Mouse (Mus musculus) intestine, embryonic 15.5 days (tissue): Measurements from ENCODE around the gene Tmc6. TPM values are rescaled to one million over a fixed set of nuclear protein-coding genes. Genes with fewer than 3 reads are reported as not detected.

Experiments used
- ATAC-seq: fragments of 200-750 bp; cut with Nextera tagmentation; 2 replicates; pipeline ENCODE4 v1.8.0; 2017; ENCODE audit warnings: moderate TSS enrichment, moderate library complexity
- H3K27ac ChIP-seq: fragments of 300-500 bp; sonication (generic); 2 replicates; pipeline ENCODE4 v1.5.1; 2015; ENCODE audit warnings: mild to moderate bottlenecking, inconsistent platforms
- H3K27me3 ChIP-seq: fragments of 300-500 bp; sonication (generic); replicated peaks from 2 replicates; pipeline ENCODE4 v1.6.1; 2015; ENCODE audit warnings: inconsistent platforms
- H3K36me3 ChIP-seq: fragments of 300-500 bp; sonication (generic); 2 replicates; pipeline ENCODE4 v1.6.1; 2015; ENCODE audit warnings: inconsistent platforms
- H3K4me1 ChIP-seq: fragments of 300-500 bp; sonication (generic); replicated peaks from 2 replicates; pipeline ENCODE4 v1.6.1; 2015; ENCODE audit warnings: inconsistent platforms
- H3K4me2 ChIP-seq: fragments of 300-500 bp; sonication (generic); replicated peaks from 2 replicates; pipeline ENCODE4 v1.6.1; 2015; ENCODE audit warnings: mild to moderate bottlenecking, inconsistent platforms
- H3K4me3 ChIP-seq: fragments of 300-500 bp; sonication (generic); replicated peaks from 2 replicates; pipeline ENCODE4 v1.5.1; 2015; ENCODE audit warnings: inconsistent platforms
- H3K9ac ChIP-seq: fragments of 300-500 bp; sonication (generic); 2 replicates; pipeline ENCODE4 v1.6.1; 2015; ENCODE audit warnings: inconsistent platforms
- H3K9me3 ChIP-seq: fragments of 300-500 bp; sonication (generic); 2 replicates; pipeline ENCODE4 v1.6.1; 2016; ENCODE audit warnings: inconsistent platforms
- WGBS: fragments of 180-500 bp; shearing (Covaris S2); methylation state at CpG from one replicate; pipeline ENCODE4 v1.1.7; 2015; 5-methylcytosine and 5-hydroxymethylcytosine counted together
- polyA plus RNA-seq: library from polyadenylated mRNA; unstranded; fragments of >200 nt; fragmentation: Nextera tagmentation; extraction: Ambion mirVana; gene quantifications from 2 replicates; pipeline ENCODE4 v1.2.1, GENCODE M21; 2015

Tmc6 gene
- polyA plus RNA-seq, 1 experiment from 2014 or later = 28.3 TPM

DNA sequence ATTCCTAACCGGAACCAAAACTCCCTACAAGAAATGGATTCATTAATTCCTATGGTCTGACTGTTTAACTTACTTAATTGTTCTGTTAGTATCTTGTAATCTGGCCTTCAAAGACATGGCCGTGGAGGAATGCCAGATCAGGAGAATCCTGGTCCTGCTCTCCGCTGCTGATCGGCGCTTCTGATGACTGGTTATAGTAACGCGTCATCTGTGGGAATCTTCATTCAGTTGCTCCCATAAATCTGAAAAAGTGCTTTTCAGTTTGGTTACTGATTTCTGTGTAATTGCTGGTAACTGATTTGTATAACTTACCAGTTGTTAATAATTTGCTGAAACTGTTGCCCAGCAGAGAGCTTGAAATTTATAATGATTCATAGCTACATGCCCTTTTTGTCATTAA is 50.5 kb downstream of the Tmc6 start:
- no peak for ATAC-seq
- Histone ChIP-seq H3K36me3 (peaks cover 15% of the 10 kb centered on the region; the same call in 1 of the 2 replicates), H3K4me2 (no peak overlapping the region), H3K4me3 (no peak overlapping the region), H3K9ac (no peak overlapping the region), H3K27me3 (no peaks in the 10 kb centered on the region), H3K4me1 (no peaks in the 10 kb centered on the region), H3K9me3 (no peaks in the 10 kb centered on the region), H3K27ac (no peak overlapping the region)
- WGBS = 77% methylated on average over 7 of the region's 7 CpGs

- Histone ChIP-seq H3K4me2 (no peak overlapping the region), H3K9me3 (no peaks in the 10 kb centered on the region), H3K27me3 (no peaks in the 10 kb centered on the region), H3K36me3 (peaks cover 12% of the 10 kb centered on the region; the same call in 1 of the 2 replicates), H3K27ac (no peak overlapping the region), H3K9ac (no peak overlapping the region), H3K4me3 (no peak overlapping the region), H3K4me1 (no peaks in the 10 kb centered on the region)
- ATAC-seq = no peak
- 83% methylated on average over 4 of the region's 4 CpGs for WGBS
Measured at GRCm38 (mm10) chr11:117730490-117730838, 51.5 kb downstream of the Tmc6 start.

- Histone ChIP-seq H3K4me1 (no peaks in the 10 kb centered on the region), H3K9me3 (no peaks in the 10 kb centered on the region), H3K36me3 (peaks cover 12% of the 10 kb centered on the region; the same call in 1 of the 2 replicates), H3K4me3 (no peak overlapping the region), H3K27me3 (no peaks in the 10 kb centered on the region), H3K4me2 (no peak overlapping the region), H3K9ac (no peak overlapping the region), H3K27ac (no peak overlapping the region)
- ATAC-seq = no peak
- 64% methylated on average over 7 of the region's 7 CpGs for whole genome bisulfite sequencing
Measured at GRCm38 (mm10) chr11:117729798-117730489, 52.1 kb downstream of the Tmc6 start.

GRCm38 (mm10) chr11:117729341-117729740 is 52.7 kb downstream of the Tmc6 start:
- H3K4me3 ChIP-seq = no peak overlapping the region
- no peak overlapping the region for H3K9ac ChIP-seq
- H3K4me2 ChIP-seq = no peak overlapping the region
- H3K27me3 ChIP-seq = no peaks in the 10 kb centered on the region
- no peak for ATAC-seq
- no peaks in the 10 kb centered on the region for H3K9me3 ChIP-seq
- H3K4me1 ChIP-seq = no peaks in the 10 kb centered on the region
- H3K27ac ChIP-seq = no peak overlapping the region
- 81% methylated on average over 3 of the region's 3 CpGs for WGBS
- peaks cover 8% of the 10 kb centered on the region; the same call in 1 of the 2 replicates for H3K36me3 ChIP-seq

DNA sequence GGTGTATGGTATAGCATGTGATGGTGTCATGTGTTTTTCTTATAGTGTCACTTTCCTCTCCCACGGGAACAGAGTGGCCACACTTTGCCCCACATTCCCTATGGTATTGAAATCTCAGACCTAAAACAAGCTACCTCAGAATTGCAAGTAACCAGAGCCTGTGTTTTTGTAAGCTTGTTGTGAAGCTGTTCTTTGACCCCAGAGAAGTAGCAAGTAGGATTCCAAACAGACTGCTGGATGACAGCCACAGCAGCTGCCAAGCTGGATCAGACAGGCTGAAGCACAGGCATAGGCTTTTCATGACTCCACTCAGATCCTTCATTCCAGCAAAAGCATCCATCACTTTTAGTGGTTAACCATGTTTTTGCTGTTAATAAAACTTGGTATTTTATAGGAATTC is 53.2 kb downstream of the Tmc6 start:
- H3K27ac ChIP-seq = no peak overlapping the region
- WGBS = 65% methylated on average over 1 of the region's 1 CpGs
- no peak for ATAC-seq

GRCm38 (mm10) chr11:117728245-117728644 is 53.8 kb downstream of the Tmc6 start:
- no peak overlapping the region for H3K27ac ChIP-seq
- 87% methylated on average over 5 of the region's 5 CpGs for WGBS
- no peak for ATAC-seq

More for the DNA sequence above, 53.2 kb downstream of the Tmc6 start:
- Histone ChIP-seq H3K4me2 (no peak overlapping the region), H3K36me3 (peaks cover 8% of the 10 kb centered on the region; the same call in 1 of the 2 replicates), H3K9ac (no peak overlapping the region), H3K4me1 (no peaks in the 10 kb centered on the region), H3K27me3 (no peaks in the 10 kb centered on the region), H3K4me3 (no peak overlapping the region), H3K9me3 (no peaks in the 10 kb centered on the region)

GRCm38 (mm10) chr11:117727031-117727430 is 55.0 kb downstream of the Tmc6 start:
- 0 out of 2 replicates have a peak, but pooled peaks cover 3% of the 10 kb centered on the region for H3K36me3 ChIP-seq
- 90% methylated on average over 4 of the region's 4 CpGs for WGBS
- H3K9ac ChIP-seq = no peak overlapping the region
- no peaks in the 10 kb centered on the region for H3K9me3 ChIP-seq
- no peaks in the 10 kb centered on the region for H3K27me3 ChIP-seq
- no peak for ATAC-seq
- no peak overlapping the region for H3K4me3 ChIP-seq
- H3K4me2 ChIP-seq = no peak overlapping the region
- H3K4me1 ChIP-seq = no peaks in the 10 kb centered on the region
- no peak overlapping the region for H3K27ac ChIP-seq

More at GRCm38 (mm10) chr11:117728245-117728644, 53.8 kb downstream of the Tmc6 start:
- no peaks in the 10 kb centered on the region for H3K27me3 ChIP-seq
- H3K4me1 ChIP-seq = no peaks in the 10 kb centered on the region
- peaks cover 4% of the 10 kb centered on the region; the same call in 1 of the 2 replicates for H3K36me3 ChIP-seq
- H3K9me3 ChIP-seq = no peaks in the 10 kb centered on the region
- no peak overlapping the region for H3K4me3 ChIP-seq
- no peak overlapping the region for H3K9ac ChIP-seq
- H3K4me2 ChIP-seq = no peak overlapping the region

GRCm38 (mm10) chr11:117724604-117725301 is 57.2 kb downstream of the Tmc6 start:
- Histone ChIP-seq H3K27me3 (no peaks in the 10 kb centered on the region), H3K9me3 (no peaks in the 10 kb centered on the region), H3K4me1 (no peaks in the 10 kb centered on the region), H3K9ac (no peak overlapping the region), H3K27ac (no peak overlapping the region), H3K4me2 (no peak overlapping the region), H3K36me3 (peaks cover 15% of the 10 kb centered on the region), H3K4me3 (no peak overlapping the region)
- WGBS = 81% methylated on average over 6 of the region's 6 CpGs
- no peak for ATAC-seq

DNA sequence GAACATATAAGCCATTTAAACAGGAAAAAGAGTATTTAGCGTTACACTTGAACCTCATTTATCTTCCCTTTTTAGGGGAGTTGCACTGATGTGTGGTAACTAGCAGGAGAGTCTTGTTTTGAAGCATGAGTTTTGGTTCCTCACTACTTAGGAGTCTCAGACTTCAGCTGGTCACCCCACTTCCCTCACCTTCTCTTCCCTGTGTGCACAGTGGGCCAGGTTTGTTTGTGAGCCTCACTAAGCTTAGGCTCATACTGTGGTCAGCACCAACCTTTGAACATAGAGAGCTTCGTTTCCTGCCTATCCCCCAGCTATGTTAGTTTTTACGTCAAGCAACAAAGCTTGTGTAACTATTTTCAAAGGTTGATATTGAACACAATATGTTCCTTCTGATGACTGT is 63.2 kb downstream of the Tmc6 start:
- Histone ChIP-seq H3K9me3 (no peaks in the 10 kb centered on the region), H3K27me3 (no peaks in the 10 kb centered on the region), H3K9ac (no peak overlapping the region), H3K4me2 (no peak overlapping the region), H3K4me3 (no peak overlapping the region), H3K4me1 (no peaks in the 10 kb centered on the region), H3K36me3 (peaks cover 42% of the 10 kb centered on the region), H3K27ac (no peak overlapping the region)
- WGBS = 92% methylated on average over 3 of the region's 3 CpGs
- ATAC-seq = no peak

Other genes with a start within 250 kb of the Tmc6 start
- gene Tnrc6c, start 127.9 kb downstream of the Tmc6 start, polyA plus RNA-seq = 9.6 TPM in 2 replicates
- gene Tmc8, start 122 bp downstream of the Tmc6 start, polyA plus RNA-seq = 6.6 and 7.7 TPM in 2 replicates
- gene 6030468B19Rik, start 15.5 kb upstream of the Tmc6 start, polyA plus RNA-seq = 1.1 and 1.2 TPM in 2 replicates
- 0.26 and 0.38 TPM in 2 replicates for gene Gm20708, start 27.5 kb upstream of the Tmc6 start, polyA plus RNA-seq
- 135 and 151 TPM in 2 replicates for gene Syngr2, start 27.5 kb upstream of the Tmc6 start, polyA plus RNA-seq
- 8.3 and 8.9 TPM in 2 replicates for gene Afmid, start 43.7 kb upstream of the Tmc6 start, polyA plus RNA-seq
- 144 and 146 TPM in 2 replicates for gene Tk1, start 43.9 kb upstream of the Tmc6 start, polyA plus RNA-seq
- 307 and 336 TPM in 2 replicates for gene Birc5, start 67.1 kb upstream of the Tmc6 start, polyA plus RNA-seq
- gene Tmem235, start 78.6 kb upstream of the Tmc6 start, polyA plus RNA-seq = not detected in 2 replicates
- gene Tha1, start 91.3 kb upstream of the Tmc6 start, polyA plus RNA-seq = 7.1 and 9.7 TPM in 2 replicates
- 18.4 and 19.1 TPM in 2 replicates for gene Socs3, start 187.8 kb upstream of the Tmc6 start, polyA plus RNA-seq
- gene Pgs1, start 204.1 kb upstream of the Tmc6 start, polyA plus RNA-seq = 32.6 and 33.5 TPM in 2 replicates